Mouse (Mus musculus) bone marrow, adult 2 months (tissue): ENCODE results near the gene Zfp563. TPM values are rescaled to one million over a fixed set of nuclear protein-coding genes. Genes with fewer than 3 reads are reported as not detected.

Source experiments
- H3K27ac ChIP-seq: fragments of 200-500 bp; 2 replicates; pipeline ENCODE4 v1.5.1; 2012; ENCODE audit warnings: low read depth, mild to moderate bottlenecking, control low read depth, inconsistent platforms, low read length; ENCODE audit not compliant: control insufficient read depth, poor library complexity, insufficient read depth
- H3K4me1 ChIP-seq: fragments of 200-500 bp; 2 replicates; pipeline ENCODE4 v1.6.1; 2011; ENCODE audit warnings: low read length; ENCODE audit not compliant: control insufficient read depth, insufficient read depth
- H3K4me3 ChIP-seq: fragments of 200-500 bp; replicated peaks from 2 replicates; pipeline ENCODE3; 2011; ENCODE audit warnings: mild to moderate bottlenecking, low read depth, low read length, control low read depth; ENCODE audit not compliant: control insufficient read depth
- CTCF ChIP-seq: fragments of 200-500 bp; IDR thresholded peaks from 2 replicates; pipeline ENCODE4 v1.5.1; 2011; ENCODE audit warnings: low read length, control low read depth; ENCODE audit not compliant: control insufficient read depth, insufficient read depth
- POLR2A ChIP-seq: fragments of 200-500 bp; IDR thresholded peaks from 2 replicates; pipeline ENCODE4 v1.6.1; 2011; ENCODE audit warnings: low read depth, mild to moderate bottlenecking, control low read depth, low read length, borderline replicate concordance; ENCODE audit not compliant: control insufficient read depth
- WGBS: fragments of 180-500 bp; shearing (Covaris S2); methylation state at CpG from one replicate; pipeline ENCODE4 v1.1.7; 2018; 5-methylcytosine and 5-hydroxymethylcytosine counted together
- polyA plus RNA-seq: library from polyadenylated mRNA; stranded (reverse); fragments of >200 nt; gene quantifications from 2 replicates; pipeline ENCODE4 v1.2.4, GENCODE M21; 2011; ENCODE audit warnings: low replicate concordance; ENCODE audit not compliant: missing spikeins, insufficient read depth, insufficient read length

Zfp563 gene
- polyA plus RNA-seq, 1 experiment: 2.6 TPM

GRCm38 (mm10) chr17:33126257-33126656 is 37.1 kb downstream of the Zfp563 start:
- H3K4me3 ChIP-seq: no peak overlapping the region
- WGBS: 50% methylated on average over 2 of the region's 2 CpGs
- TF ChIP-seq POLR2A (no peak), CTCF (no peak)
- H3K27ac ChIP-seq: no peak overlapping the region
- no peaks in the 10 kb centered on the region for H3K4me1 ChIP-seq

GRCm38 (mm10) chr17:33139261-33139820 is 50.2 kb downstream of the Zfp563 start, which contains the start of gene Morc2b:
Gene Morc2b, minus strand, starts transcription at chr17:33139683.
- H3K27ac ChIP-seq: no peak within 1 kb of the TSS
- H3K4me1 ChIP-seq: no peaks in the 10 kb centered on the region
- WGBS: 76% methylated on average over 18 of the region's 18 CpGs
- no peak within 1 kb of the TSS for H3K4me3 ChIP-seq
- TF ChIP-seq POLR2A (no peak), CTCF (no peak)

Other genes with a start within 250 kb of the Zfp563 start
- gene Zfp870, start 197.7 kb upstream of the Zfp563 start, polyA plus RNA-seq: 0.81 and 1.6 TPM in 2 replicates
- 1.00 TPM in 1 of 2 replicates, not detected in the other for gene Cyp4f14, start 172.0 kb upstream of the Zfp563 start, polyA plus RNA-seq
- gene Cyp4f13, start 141.9 kb upstream of the Zfp563 start, polyA plus RNA-seq: 43.1 and 46.3 TPM in 2 replicates
- 3.8 and 13.6 TPM in 2 replicates for gene Zfp472, start 123.5 kb upstream of the Zfp563 start, polyA plus RNA-seq
- 3.8 and 5.8 TPM in 2 replicates for gene Zfp952, start 96.2 kb upstream of the Zfp563 start, polyA plus RNA-seq
- gene Zfp763, start 55.9 kb upstream of the Zfp563 start, polyA plus RNA-seq: 1.8 and 4.5 TPM in 2 replicates
- gene 4921501E09Rik, start 21.3 kb upstream of the Zfp563 start, polyA plus RNA-seq: not detected in 2 replicates
- not detected in 2 replicates for gene Morc2b, start 50.4 kb downstream of the Zfp563 start, polyA plus RNA-seq
- gene Olfr55, start 79.1 kb downstream of the Zfp563 start, polyA plus RNA-seq: 0.42 TPM in 1 of 2 replicates, not detected in the other
- not detected in 2 replicates for gene Olfr239, start 102.0 kb downstream of the Zfp563 start, polyA plus RNA-seq
- 0.27 and 0.38 TPM in 2 replicates for gene Olfr1564, start 132.4 kb downstream of the Zfp563 start, polyA plus RNA-seq
- gene Zfp955a, start 165.8 kb downstream of the Zfp563 start, polyA plus RNA-seq: 1.2 and 5.3 TPM in 2 replicates
- not detected in 2 replicates for gene Olfr63, start 175.4 kb downstream of the Zfp563 start, polyA plus RNA-seq
- 3.2 and 3.6 TPM in 2 replicates for gene Zfp955b, start 200.2 kb downstream of the Zfp563 start, polyA plus RNA-seq